Mouse (Mus musculus) liver, embryonic 14.5 days (tissue): Measurements from ENCODE around the gene Olfr165.

Experiments
- CTCF ChIP-seq: IDR thresholded peaks from 2 replicates; pipeline ENCODE4 v1.5.1; 2016; ENCODE audit warnings: antibody characterized with exemption, low read depth, control low read depth
- EP300 ChIP-seq: IDR thresholded peaks from 2 replicates; pipeline ENCODE4 v1.6.1; 2016; ENCODE audit warnings: antibody characterized with exemption, low read depth

DNA sequence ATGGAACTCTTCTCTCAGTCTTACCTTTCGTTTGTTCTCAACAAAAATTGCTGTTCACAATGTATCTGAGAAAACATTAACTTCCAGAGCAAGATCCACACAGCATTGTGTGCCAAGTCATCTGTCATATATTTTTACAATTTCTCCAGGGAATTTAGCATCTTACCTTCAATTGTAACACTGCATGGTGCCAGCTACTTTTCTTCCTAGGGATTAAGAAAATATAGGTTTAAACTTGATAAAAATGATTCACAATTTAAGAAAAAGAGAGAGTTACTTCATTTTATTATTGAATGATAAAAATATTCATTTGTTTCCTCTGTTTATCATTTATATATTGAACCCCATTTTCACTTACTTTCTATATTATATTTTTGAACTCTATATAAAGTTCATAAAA is at the start of gene Olfr165:
- no peak for TF ChIP-seq CTCF
- TF ChIP-seq EP300, result no peak
